ENCODE assay signal across 17 mouse cellular contexts in the genomic region with DNA sequence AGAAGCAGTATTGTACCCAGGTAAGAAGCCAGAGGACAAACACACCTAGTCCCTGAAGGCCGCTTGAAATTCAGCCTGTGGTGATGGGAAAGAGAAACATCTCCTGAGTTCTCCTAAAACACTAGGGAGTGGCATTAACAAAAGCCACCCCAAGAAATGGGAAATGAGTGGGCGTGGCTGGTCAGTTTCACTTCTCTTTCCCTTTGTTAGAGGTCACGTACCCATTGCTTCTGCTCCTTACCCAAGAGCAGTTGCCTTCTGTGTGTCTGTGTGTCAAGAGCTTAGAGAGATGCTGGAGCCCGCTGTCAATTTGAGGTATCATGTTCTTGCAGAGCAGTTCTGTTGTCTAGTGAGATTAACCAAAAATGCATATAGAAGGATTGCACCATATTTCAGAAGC.
DNase-seq lines count a peak whose midpoint lies in the region; ATAC-seq and TF ChIP-seq lines count a peak whose summit lies in the region.
"Had no signal": no experiment of that assay in that cellular context is flagged by ENCODE, and none has a peak within 500 bp of the region (broad histone marks: within the 10 kb centered on the region; RNA-seq: fewer than 3 reads in every experiment).

No protein-coding gene starts in this region.

- no peak overlapping the region for H3K9ac ChIP-seq in lung, postnatal 0 days (replicated peaks; ENCODE audit: low read depth)
- H3K9ac ChIP-seq: liver, embryonic 13.5 days; neural tube, embryonic 12.5 days had no signal

- H3K4me2 ChIP-seq in lung, postnatal 0 days (replicated peaks; ENCODE audit: low read depth, low read length) = no peak overlapping the region
- H3K4me2 ChIP-seq: liver, embryonic 13.5 days; neural tube, embryonic 12.5 days had no signal

- no peak for TF ChIP-seq CTCF in lung, postnatal 0 days (IDR thresholded peaks at IDR 0.05)

- H3K9me3 ChIP-seq in heart, embryonic 10.5 days = no peaks in the 10 kb centered on the region
- no peaks in the 10 kb centered on the region for H3K9me3 ChIP-seq in lung, postnatal 0 days (ENCODE audit: low read length)
- H3K9me3 ChIP-seq in limb, embryonic 10.5 days (replicated peaks) = no peaks in the 10 kb centered on the region
- H3K9me3 ChIP-seq: liver, embryonic 13.5 days had no signal

- no peaks in the 10 kb centered on the region for H3K36me3 ChIP-seq in heart, embryonic 10.5 days
- H3K36me3 ChIP-seq in lung, postnatal 0 days (ENCODE audit: insufficient read depth, low read length) = no peaks in the 10 kb centered on the region
- no peaks in the 10 kb centered on the region for H3K36me3 ChIP-seq in limb, embryonic 10.5 days
- H3K36me3 ChIP-seq: forebrain, embryonic 10.5 days; liver, embryonic 13.5 days had no signal

- no peaks in the 10 kb centered on the region for H3K27me3 ChIP-seq in heart, embryonic 10.5 days (ENCODE audit: insufficient read depth, poor library complexity, severe bottlenecking)
- H3K27me3 ChIP-seq in lung, postnatal 0 days (replicated peaks; ENCODE audit: insufficient read depth, low read length) = no peaks in the 10 kb centered on the region
- no peaks in the 10 kb centered on the region for H3K27me3 ChIP-seq in limb, embryonic 10.5 days (ENCODE audit: low read depth, poor library complexity, severe bottlenecking)
- H3K27me3 ChIP-seq: liver, embryonic 13.5 days; megakaryocyte, embryonic 14.5 days; neural tube, embryonic 12.5 days had no signal

- H3K4me1 ChIP-seq in heart, embryonic 10.5 days = no peaks in the 10 kb centered on the region
- no peaks in the 10 kb centered on the region for H3K4me1 ChIP-seq in lung, postnatal 0 days (ENCODE audit: insufficient read depth, low read depth, low read length)
- no peaks in the 10 kb centered on the region for H3K4me1 ChIP-seq in limb, embryonic 10.5 days
- H3K4me1 ChIP-seq: liver, embryonic 13.5 days; megakaryocyte, embryonic 14.5 days; neural tube, embryonic 12.5 days had no signal

- no peak overlapping the region for H3K27ac ChIP-seq in heart, embryonic 10.5 days
- no peak overlapping the region for H3K27ac ChIP-seq in lung, postnatal 0 days (ENCODE audit: low read length)
- no peak overlapping the region for H3K27ac ChIP-seq in limb, embryonic 10.5 days
- H3K27ac ChIP-seq: forebrain, embryonic 10.5 days; left cerebral cortex, adult 2 months; liver, embryonic 13.5 days; neural tube, embryonic 12.5 days had no signal

- no peak for TF ChIP-seq EP300 in lung, postnatal 0 days (IDR thresholded peaks at IDR 0.05)

- no peak overlapping the region for H3K4me3 ChIP-seq in heart, embryonic 10.5 days
- H3K4me3 ChIP-seq in lung, postnatal 0 days (ENCODE audit: low read depth, low read length) = no peak overlapping the region
- no peak overlapping the region for H3K4me3 ChIP-seq in limb, embryonic 10.5 days
- H3K4me3 ChIP-seq: forebrain, embryonic 10.5 days; left cerebral cortex, adult 2 months; liver, embryonic 13.5 days; megakaryocyte, embryonic 14.5 days; neural tube, embryonic 12.5 days had no signal

- WGBS in heart, embryonic 10.5 days = 80% methylated on average over 4 of the region's 4 CpGs
- WGBS in lung, postnatal 0 days = 86% methylated on average over 4 of the region's 4 CpGs
- WGBS in limb, embryonic 10.5 days = 93% methylated on average over 4 of the region's 4 CpGs

- no peak for ATAC-seq in lung, postnatal 0 days
- ATAC-seq: midbrain, embryonic 16.5 days; Patski had no signal

- peak; percentile 95 for DNase-seq in heart, adult 11 months
- DNase-seq in heart, embryonic 10.5 days (ENCODE audit: low spot score) = no peak
- DNase-seq in lung, postnatal 0 days (ENCODE audit: low spot score) = peak; percentile 8
- DNase-seq in lung, postnatal 10 days = no peak
- DNase-seq in lung, postnatal 25 days (ENCODE audit: low spot score) = peak; percentile 47
- no peak for DNase-seq in urinary bladder, postnatal 4 days (ENCODE audit: low spot score in 2 of 2)
- DNase-seq in limb, embryonic 10.5 days (ENCODE audit: low spot score) = no peak
- no peak for DNase-seq in right cerebral cortex, postnatal 36 days (ENCODE audit: low spot score in 2 of 2)
- DNase-seq: cerebellum, adult 2 months; liver, embryonic 13.5 days; thymus, postnatal 25 days had no signal

Comparison
In these comparisons a context has a peak if more than half of its experiments do, and no peak if none do; other contexts are left out.
1. DNase-seq: peak in heart, adult 11 months (single experiment), lung, postnatal 0 days (single experiment) and lung, postnatal 25 days (single experiment); none in heart, embryonic 10.5 days (single experiment), lung, postnatal 10 days (single experiment), urinary bladder, postnatal 4 days (0 of 2), limb, embryonic 10.5 days (single experiment) and right cerebral cortex, postnatal 36 days (0 of 2).